In genomic region chr13:62944109-62944508, GRCm38 (mm10) we compare ENCODE assay signal across 19 mouse cellular contexts. TPM values are rescaled to one million over a fixed set of nuclear protein-coding genes. Genes with fewer than 3 reads are reported as not detected.
DNase-seq lines count a peak whose midpoint lies in the region; ATAC-seq and TF ChIP-seq lines count a peak whose summit lies in the region.
"Had no signal": no experiment of that assay in that cellular context is flagged by ENCODE, and none has a peak within 500 bp of the region (broad histone marks: within the 10 kb centered on the region; RNA-seq: fewer than 3 reads in every experiment).

No protein-coding gene starts in this region.

- H3K79me2 ChIP-seq in heart, adult 2 months (replicated peaks; ENCODE audit: control insufficient read depth, insufficient read depth, low read length), result no peaks in the 10 kb centered on the region
- no peaks in the 10 kb centered on the region for H3K79me2 ChIP-seq in CH12.LX (replicated peaks; ENCODE audit: control insufficient read depth, extremely low read depth, insufficient read depth, poor library complexity, severe bottlenecking)

- H3K27ac ChIP-seq in heart, adult 2 months, result no peak overlapping the region
- H3K27ac ChIP-seq in kidney, embryonic 16.5 days (ENCODE audit: low read length), result peak overlapping the region; percentile 13; the same call in 1 of the 2 replicates
- H3K27ac ChIP-seq in CH12.LX (ENCODE audit: insufficient read depth, low read depth), result no peak overlapping the region
- H3K27ac ChIP-seq in limb, embryonic 12.5 days, result peak overlapping the region; percentile 79
- H3K27ac ChIP-seq: embryonic facial prominence, embryonic 10.5 days; forebrain, embryonic 13.5 days; liver, embryonic 13.5 days had no signal

- dilution Hi-C loops in CH12.LX (cut with MboI; ENCODE audit: extremely low pct_ligation_motif_present, extremely low pct_unique_long_range_greater_than_20kb, low sequenced_read_pairs), result no loop called here

- intact Hi-C loops in heart, adult 2 months (cut with DNase I), result no loop called here

- peak; percentile 12 for TF ChIP-seq RAD21 in CH12.LX (IDR thresholded peaks at IDR 0.05; ENCODE audit: low read depth, low read length)

- no peak for TF ChIP-seq EP300 in heart, adult 2 months (IDR thresholded peaks at IDR 0.05; ENCODE audit: insufficient read depth, low read depth, low read length)
- no peak for TF ChIP-seq EP300 in CH12.LX (IDR thresholded peaks at IDR 0.05; ENCODE audit: low read length)

- no peak; the same call in 1 of the 2 replicates for ATAC-seq in kidney, embryonic 16.5 days (ENCODE audit: low FRiP score, low TSS enrichment)
- ATAC-seq in limb, embryonic 12.5 days (ENCODE audit: insufficient number of reproducible peaks, insufficient read depth, low FRiP score, low TSS enrichment, low read depth), result no peak
- ATAC-seq: forebrain, embryonic 13.5 days; hindbrain, embryonic 16.5 days; midbrain, embryonic 16.5 days had no signal

- no peak overlapping the region for H3K9ac ChIP-seq in heart, adult 2 months (ENCODE audit: low read depth, low read length)
- H3K9ac ChIP-seq in kidney, embryonic 16.5 days (replicated peaks; ENCODE audit: low read length), result no peak overlapping the region
- no peak overlapping the region for H3K9ac ChIP-seq in CH12.LX (ENCODE audit: insufficient read depth, low read depth)
- H3K9ac ChIP-seq in limb, embryonic 12.5 days (replicated peaks), result no peak overlapping the region
- H3K9ac ChIP-seq: forebrain, embryonic 13.5 days; heart, embryonic 12.5 days; liver, embryonic 13.5 days had no signal

- in situ Hi-C loops in CH12.LX (cut with MboI; ENCODE audit: low pct_ligation_motif_present, low pct_unique_long_range_greater_than_20kb, low sequenced_read_pairs), result no loop called here

- peak; percentile 39 for TF ChIP-seq CTCF in heart, adult 2 months (IDR thresholded peaks at IDR 0.05)
- TF ChIP-seq CTCF in CH12.LX (conservative IDR thresholded peaks at IDR 0.05 in 1 of 2, IDR thresholded peaks at IDR 0.05 in 1 of 2; ENCODE audit: low read depth in 2 of 2, low read length in 2 of 2), result peak in 1 of 2 experiments; percentile 18; a peak in 1 of 4 replicates

- no peaks in the 10 kb centered on the region for H3K27me3 ChIP-seq in heart, adult 2 months (ENCODE audit: control insufficient read depth, insufficient read depth, low read length)
- H3K27me3 ChIP-seq in kidney, embryonic 16.5 days (ENCODE audit: insufficient read depth, low read length), result no peaks in the 10 kb centered on the region
- H3K27me3 ChIP-seq in CH12.LX (replicated peaks), result no peaks in the 10 kb centered on the region
- H3K27me3 ChIP-seq in limb, embryonic 12.5 days, result no peaks in the 10 kb centered on the region
- H3K27me3 ChIP-seq: forebrain, embryonic 13.5 days; heart, embryonic 12.5 days; liver, embryonic 13.5 days had no signal

- H3K4me1 ChIP-seq in heart, adult 2 months (ENCODE audit: control insufficient read depth, insufficient read depth, low read length), result peaks cover 2% of the 10 kb centered on the region
- H3K4me1 ChIP-seq in kidney, embryonic 16.5 days (ENCODE audit: insufficient read depth, low read length), result peaks cover 22% of the 10 kb centered on the region
- H3K4me1 ChIP-seq in CH12.LX (ENCODE audit: control insufficient read depth in 1 of 2, insufficient read depth in 2 of 2), result peaks cover 2 to 4% of the 10 kb centered on the region in 2 experiments
- H3K4me1 ChIP-seq in limb, embryonic 12.5 days (replicated peaks), result peaks cover 34% of the 10 kb centered on the region
- H3K4me1 ChIP-seq: forebrain, embryonic 13.5 days had no signal

- H3K4me2 ChIP-seq in kidney, embryonic 16.5 days (replicated peaks; ENCODE audit: low read depth, low read length), result no peak overlapping the region
- no peak overlapping the region for H3K4me2 ChIP-seq in CH12.LX (ENCODE audit: insufficient read depth, low read depth, poor library complexity, severe bottlenecking)
- no peak overlapping the region for H3K4me2 ChIP-seq in limb, embryonic 12.5 days
- H3K4me2 ChIP-seq: forebrain, embryonic 13.5 days; heart, embryonic 12.5 days; liver, embryonic 13.5 days had no signal

- H3K9me3 ChIP-seq in kidney, embryonic 16.5 days (ENCODE audit: low read length), result no peaks in the 10 kb centered on the region
- no peaks in the 10 kb centered on the region for H3K9me3 ChIP-seq in CH12.LX (replicated peaks; ENCODE audit: low read length)
- no peaks in the 10 kb centered on the region for H3K9me3 ChIP-seq in limb, embryonic 12.5 days
- H3K9me3 ChIP-seq: embryonic facial prominence, embryonic 10.5 days; forebrain, embryonic 13.5 days; heart, embryonic 12.5 days; liver, embryonic 13.5 days had no signal

- WGBS in heart, adult 2 months, result 77% methylated on average over 6 of the region's 6 CpGs
- 43% methylated on average over 6 of the region's 6 CpGs for WGBS in kidney, embryonic 16.5 days
- WGBS in limb, embryonic 12.5 days, result 63% methylated on average over 6 of the region's 6 CpGs

- no peak for TF ChIP-seq POLR2A in heart, adult 2 months (IDR thresholded peaks at IDR 0.05; ENCODE audit: insufficient read depth, low read depth, low read length)
- TF ChIP-seq POLR2A in CH12.LX (IDR thresholded peaks at IDR 0.05; ENCODE audit: low read depth, low read length), result no peak

- no peak overlapping the region for H3K4me3 ChIP-seq in heart, adult 2 months
- no peak overlapping the region for H3K4me3 ChIP-seq in kidney, embryonic 16.5 days (ENCODE audit: low read length)
- no peak overlapping the region for H3K4me3 ChIP-seq in CH12.LX (replicated peaks in 1 of 3; ENCODE audit: low read depth in 2 of 3, low read length in 2 of 3, poor library complexity in 1 of 3)
- no peak overlapping the region for H3K4me3 ChIP-seq in limb, embryonic 12.5 days (replicated peaks)
- H3K4me3 ChIP-seq: embryonic facial prominence, embryonic 10.5 days; forebrain, embryonic 13.5 days; heart, embryonic 12.5 days; liver, embryonic 13.5 days had no signal

- DNase-seq in heart, adult 2 months, result no peak
- no peak for DNase-seq in heart, adult 18-20 months
- no peak for DNase-seq in kidney, adult 18-20 months
- no peak for DNase-seq in CH12.LX (ENCODE audit: extremely low read depth)
- DNase-seq in spleen, postnatal 10 days (ENCODE audit: low spot score in 2 of 2), result no peak
- no peak for DNase-seq in embryo, embryonic 10.5 days (ENCODE audit: low spot score)
- DNase-seq: cerebellum, adult 18-20 months; cerebellum, postnatal 25 days; heart, postnatal 4 days; liver, embryonic 13.5 days had no signal

- H3K36me3 ChIP-seq in heart, adult 2 months (ENCODE audit: control insufficient read depth, insufficient read depth, low read length), result no peaks in the 10 kb centered on the region
- no peaks in the 10 kb centered on the region for H3K36me3 ChIP-seq in kidney, embryonic 16.5 days (ENCODE audit: insufficient read depth, low read length)
- H3K36me3 ChIP-seq in CH12.LX (replicated peaks in 1 of 2; ENCODE audit: control insufficient read depth in 1 of 2, insufficient read depth in 1 of 2, low read length in 1 of 2), result no peaks in the 10 kb centered on the region
- no peaks in the 10 kb centered on the region for H3K36me3 ChIP-seq in limb, embryonic 12.5 days
- H3K36me3 ChIP-seq: embryonic facial prominence, embryonic 10.5 days; heart, embryonic 12.5 days; liver, embryonic 13.5 days had no signal

TF ChIP-seq in CH12.LX, 34 proteins besides CTCF, POLR2A, EP300 and RAD21:
- no peak for TF ChIP-seq BHLHE40 (IDR thresholded peaks at IDR 0.05; ENCODE audit: low read depth, low read length)
- no peak for TF ChIP-seq UBTF (IDR thresholded peaks at IDR 0.05; ENCODE audit: low read depth, low read length)
- no peak for TF ChIP-seq ZKSCAN1 (IDR thresholded peaks at IDR 0.05; ENCODE audit: borderline replicate concordance, low read depth, low read length)
- no peak for TF ChIP-seq E2F4 (IDR thresholded peaks at IDR 0.05; ENCODE audit: insufficient replicate concordance, low read depth, low read length)

RNA-seq across cellular contexts. Expression of gene 2010111I01Rik, which starts 20.6 kb away (rescaled TPM):
- 100 to 1,000 TPM in 1 of 2 experiments, 10 to 100 TPM in 1; 91.0 to 101 TPM for total RNA-seq in heart, adult 2 months (2021)
- 84.6 and 126 TPM in 2 replicates for polyA plus RNA-seq in heart, adult 2 months (2012; rRNA removed)
- 10 to 100 TPM; 82.0 to 84.9 TPM for total RNA-seq in heart, adult 18-20 months (2021)
- 146 and 147 TPM in 2 replicates for polyA plus RNA-seq in kidney, embryonic 16.5 days (2015; fragmentation: Nextera tagmentation; extraction: Ambion mirVana)
- total RNA-seq in CH12.LX (2012; rRNA removed) (19.8 and 23.3 TPM in 2 replicates), CH12.LX (2014; rRNA removed) (14.4 and 15.8 TPM in 2 replicates)
- polyA plus RNA-seq in CH12.LX (2012; ENCODE audit: insufficient read length, low read depth), result 13.3 and 18.8 TPM in 2 replicates
- 200 and 207 TPM in 2 replicates for polyA plus RNA-seq in limb, embryonic 12.5 days (2016; fragmentation: Nextera tagmentation; extraction: Ambion mirVana)

RNA-seq across cellular contexts. Expression of gene Fbp1, which starts 56.0 kb away (rescaled TPM):
- not detected for total RNA-seq in heart, adult 2 months (2021)
- 0.51 and 0.94 TPM in 2 replicates for polyA plus RNA-seq in heart, adult 2 months (2012; rRNA removed)
- total RNA-seq in heart, adult 18-20 months (2021), result under 1 TPM; 0.20 to 0.31 TPM
- polyA plus RNA-seq in kidney, embryonic 16.5 days (2015; fragmentation: Nextera tagmentation; extraction: Ambion mirVana), result 132 and 211 TPM in 2 replicates
- not detected in 2 replicates for total RNA-seq in CH12.LX (2012; rRNA removed)
- total RNA-seq in CH12.LX (2014; rRNA removed), result not detected in 2 replicates
- not detected in 2 replicates for polyA plus RNA-seq in CH12.LX (2012; ENCODE audit: insufficient read length, low read depth)
- 0.61 and 0.80 TPM in 2 replicates for polyA plus RNA-seq in limb, embryonic 12.5 days (2016; fragmentation: Nextera tagmentation; extraction: Ambion mirVana)
- total RNA-seq: MEL; neutrophil, adult 5-6 weeks had no signal
- polyA plus RNA-seq: embryonic facial prominence, embryonic 10.5 days; forebrain, embryonic 13.5 days; midbrain, embryonic 16.5 days had no signal

Comparison
In these comparisons a context has a peak if more than half of its experiments do, and no peak if none do; other contexts are left out.
1. H3K27ac ChIP-seq: peak in kidney, embryonic 16.5 days (single experiment) and limb, embryonic 12.5 days (single experiment); none in heart, adult 2 months (single experiment) and CH12.LX (single experiment).
2. RNA of gene Fbp1, which starts 56.0 kb away (polyA plus RNA-seq): 132 to 211 TPM in kidney, embryonic 16.5 days; 0.61 to 0.80 TPM in limb, embryonic 12.5 days, 0.51 to 0.94 TPM in heart, adult 2 months and not detected in CH12.LX; every median in the first group is over 10 times any median in the second.